In genomic region chr10:79089000-79089399, GRCm38 (mm10) we compare ENCODE assay signal across 28 mouse cellular contexts. TPM values are rescaled to one million over a fixed set of nuclear protein-coding genes. Genes with fewer than 3 reads are reported as not detected.
DNase-seq lines count a peak whose midpoint lies in the region; ATAC-seq and TF ChIP-seq lines count a peak whose summit lies in the region.
"Had no signal": no experiment of that assay in that cellular context is flagged by ENCODE, and none has a peak within 500 bp of the region (broad histone marks: within the 10 kb centered on the region; RNA-seq: fewer than 3 reads in every experiment).

No protein-coding gene starts in this region.

- no peak for TF ChIP-seq EP300 in lung, postnatal 0 days (IDR thresholded peaks at IDR 0.05)

- ATAC-seq in lung, postnatal 0 days: peak; percentile 65
- ATAC-seq: activated CD4-positive, CD25-positive, alpha-beta regulatory T cell, adult 4 months; hindbrain, embryonic 16.5 days; Patski had no signal

- no peak overlapping the region for H3K4me2 ChIP-seq in lung, postnatal 0 days (replicated peaks; ENCODE audit: low read depth, low read length)
- H3K4me2 ChIP-seq: embryonic facial prominence, embryonic 12.5 days; forebrain, embryonic 12.5 days; hindbrain, embryonic 12.5 days had no signal

- TF ChIP-seq CTCF in lung, postnatal 0 days (IDR thresholded peaks at IDR 0.05): no peak

- H3K4me3 ChIP-seq in lung, postnatal 0 days (ENCODE audit: low read depth, low read length): no peak overlapping the region
- H3K4me3 ChIP-seq: embryonic facial prominence, embryonic 12.5 days; forebrain, embryonic 12.5 days; heart, embryonic 10.5 days; hindbrain, embryonic 12.5 days had no signal

- H3K36me3 ChIP-seq in lung, postnatal 0 days (ENCODE audit: insufficient read depth, low read length): peaks cover 27% of the 10 kb centered on the region

- no peak overlapping the region for H3K27ac ChIP-seq in lung, postnatal 0 days (ENCODE audit: low read length)
- H3K27ac ChIP-seq: embryonic facial prominence, embryonic 12.5 days; forebrain, embryonic 12.5 days; heart, embryonic 10.5 days; hindbrain, embryonic 12.5 days had no signal

- 59% methylated on average over 4 of the region's 4 CpGs for WGBS in lung, postnatal 0 days

- peak; percentile 6 for DNase-seq in layer of hippocampus, adult 9-11 months
- DNase-seq in layer of hippocampus, postnatal 36 days: no peak
- DNase-seq in retina, adult 2 months (ENCODE audit: low read depth, low spot score): peak; percentile 50
- DNase-seq in retina, embryonic 14.5 days (ENCODE audit: low spot score): no peak
- DNase-seq in lung, postnatal 0 days (ENCODE audit: low spot score): peak; percentile 65
- peak; percentile 52 for DNase-seq in retina, postnatal 1 day
- no peak for DNase-seq in spleen, postnatal 36 days (ENCODE audit: low spot score in 2 of 2)
- no peak for DNase-seq in thymus, postnatal 14 days
- DNase-seq: adrenal gland, adult 2 months; adrenal gland, postnatal 36 days; cerebellum, adult 11-12 months; cerebellum, adult 9-10 months; cerebellum, postnatal 25 days; gastrocnemius, postnatal 10 days; heart, adult 18-20 months; heart, postnatal 10 days; heart, postnatal 4 days had no signal

- no peaks in the 10 kb centered on the region for H3K4me1 ChIP-seq in lung, postnatal 0 days (ENCODE audit: insufficient read depth, low read depth, low read length)
- H3K4me1 ChIP-seq: embryonic facial prominence, embryonic 12.5 days; forebrain, embryonic 12.5 days; heart, embryonic 10.5 days; hindbrain, embryonic 12.5 days had no signal

- H3K9me3 ChIP-seq in lung, postnatal 0 days (ENCODE audit: low read length): no peaks in the 10 kb centered on the region
- H3K9me3 ChIP-seq: forebrain, embryonic 12.5 days; heart, embryonic 10.5 days had no signal

- no peak overlapping the region for H3K9ac ChIP-seq in lung, postnatal 0 days (replicated peaks; ENCODE audit: low read depth)
- H3K9ac ChIP-seq: embryonic facial prominence, embryonic 12.5 days; forebrain, embryonic 12.5 days; hindbrain, embryonic 12.5 days had no signal

- H3K27me3 ChIP-seq in lung, postnatal 0 days (replicated peaks; ENCODE audit: insufficient read depth, low read length): no peaks in the 10 kb centered on the region
- H3K27me3 ChIP-seq: CH12.LX; embryonic facial prominence, embryonic 12.5 days; forebrain, embryonic 12.5 days; hindbrain, embryonic 12.5 days; Patski had no signal

RNA-seq across cellular contexts. Expression of gene 2610008E11Rik, which starts 8.4 kb away (rescaled TPM):
- total RNA-seq in layer of hippocampus, postnatal 36 days (2021): 10 to 100 TPM; 24.3 to 26.7 TPM
- polyA plus RNA-seq in lung, postnatal 0 days (2015; fragmentation: Nextera tagmentation; extraction: Ambion mirVana): 15.8 and 16.4 TPM in 2 replicates

RNA-seq across cellular contexts. Expression of gene Vmn2r80, which starts 59.6 kb away (rescaled TPM):
- total RNA-seq in layer of hippocampus, postnatal 36 days (2021): not detected
- polyA plus RNA-seq in lung, postnatal 0 days (2015; fragmentation: Nextera tagmentation; extraction: Ambion mirVana): not detected in 2 replicates
- total RNA-seq: adrenal gland, adult 2 months; adrenal gland, postnatal 36 days; CH12.LX; gastrocnemius, postnatal 10 days; gastrocnemius, postnatal 4 days; heart, adult 18-20 months; heart, postnatal 10 days; heart, postnatal 4 days had no signal
- polyA plus RNA-seq: activated CD4-positive, CD25-positive, alpha-beta regulatory T cell, adult 4 months; adrenal gland, adult 2 months; cortical plate, adult 2 months; embryonic facial prominence, embryonic 12.5 days; forebrain, embryonic 12.5 days; heart, embryonic 10.5 days; heart, embryonic 14.5 days; hindbrain, embryonic 12.5 days; hindbrain, embryonic 16.5 days; Patski had no signal

Comparison
In these comparisons a context has a peak if more than half of its experiments do, and no peak if none do; other contexts are left out.
1. DNase-seq: peak in layer of hippocampus, adult 9-11 months (single experiment), retina, adult 2 months (single experiment), lung, postnatal 0 days (single experiment) and retina, postnatal 1 day (single experiment); none in layer of hippocampus, postnatal 36 days (0 of 2), retina, embryonic 14.5 days (single experiment), spleen, postnatal 36 days (0 of 2) and thymus, postnatal 14 days (single experiment).